Mouse (Mus musculus): ENCODE results near the gene 4930412O13Rik. TPM values are rescaled to one million over a fixed set of nuclear protein-coding genes. Genes with fewer than 3 reads are reported as not detected.

Gene 4930412O13Rik
- total and polyA plus RNA-seq, 3 experiments: 0.28 TPM; not detected in 2

DNA sequence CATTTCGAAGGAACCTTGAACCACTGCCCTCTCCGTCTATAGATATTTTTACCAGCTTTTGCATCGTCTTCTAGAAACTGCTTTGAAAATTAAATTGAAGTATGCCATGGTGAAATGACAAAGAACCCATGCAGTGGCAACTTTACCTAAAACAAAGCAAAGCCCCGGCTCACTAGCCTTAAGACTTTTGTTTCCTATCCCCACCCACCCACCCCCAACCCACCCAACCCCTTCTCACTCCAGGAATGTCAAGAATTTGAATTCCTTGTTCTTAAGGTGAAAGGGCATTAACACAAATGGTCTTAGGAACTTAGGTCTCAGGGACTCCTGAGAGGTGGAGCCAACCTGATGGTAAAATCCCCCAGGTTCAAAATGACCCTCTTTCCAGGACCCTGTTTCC is 25.2 kb upstream of the 4930412O13Rik start:
- Histone ChIP-seq H3K4me1 (ENCODE audit: control insufficient read depth in 1 of 2, insufficient read depth in 2 of 2, low read length in 2 of 2) (no peaks in the 10 kb centered on the region), H3K4me3 (ENCODE audit: control insufficient read depth in 1 of 2, insufficient read depth in 1 of 2, low read depth in 2 of 2, low read length in 2 of 2) (no peak overlapping the region), H3K9me3 (replicated peaks; ENCODE audit: insufficient read depth, low read length) (no peaks in the 10 kb centered on the region), H3K36me3 (ENCODE audit: control insufficient read depth in 1 of 2, insufficient read depth in 2 of 2, low read length in 2 of 2) (no peaks in the 10 kb centered on the region), H3K27me3 (ENCODE audit: control insufficient read depth in 1 of 2, insufficient read depth in 2 of 2, low read length in 2 of 2) (no peaks in the 10 kb centered on the region; a peak in 1 of 4 replicates), H3K9ac (ENCODE audit: control insufficient read depth, low read depth, low read length, poor library complexity, severe bottlenecking) (no peak overlapping the region), H3K27ac (ENCODE audit: control insufficient read depth, low read depth, low read length) (no peak overlapping the region), H3K79me2 (ENCODE audit: control insufficient read depth, insufficient read depth, low read length, poor library complexity) (no peaks in the 10 kb centered on the region)
- no peak for DNase-seq (ENCODE audit: low read depth, low spot score)
- TF ChIP-seq NELFE (IDR thresholded peaks at IDR 0.05; ENCODE audit: low read depth, low read length): no peak
- no peak for TF ChIP-seq ZC3H11A (IDR thresholded peaks at IDR 0.05; ENCODE audit: low read depth, low read length)
- no peak for TF ChIP-seq RCOR1 (IDR thresholded peaks at IDR 0.05; ENCODE audit: low read depth, low read length)
- TF ChIP-seq ZNF384 (IDR thresholded peaks at IDR 0.05; ENCODE audit: low read depth, low read length): no peak
- no peak for TF ChIP-seq ZKSCAN1 (IDR thresholded peaks at IDR 0.05; ENCODE audit: low read depth, low read length)
- no peak for TF ChIP-seq HCFC1 (IDR thresholded peaks at IDR 0.05; ENCODE audit: low read depth, low read length)

DNA sequence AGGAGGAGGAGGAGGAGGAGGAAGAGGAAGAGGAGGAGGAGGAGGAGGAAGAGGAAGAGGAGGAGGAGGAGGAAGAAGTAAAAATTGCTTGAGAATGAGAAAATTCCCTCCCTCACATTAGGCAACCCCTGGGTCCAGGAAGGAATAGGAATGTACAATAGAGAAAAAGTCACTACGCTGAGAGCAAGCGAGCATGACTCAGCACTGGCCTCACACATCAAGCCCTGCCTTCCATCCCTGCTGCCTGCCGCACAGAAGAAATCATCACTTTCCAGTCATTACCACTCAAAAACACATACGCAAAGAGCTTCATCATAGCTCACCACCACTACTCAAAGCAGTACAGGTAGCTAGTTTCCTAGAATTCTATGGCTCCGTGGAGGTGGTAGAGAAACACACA is 20.4 kb upstream of the 4930412O13Rik start:
- TF ChIP-seq RAD21 (IDR thresholded peaks at IDR 0.05; ENCODE audit: low read depth, low read length): no peak
- no peak for TF ChIP-seq NRF1 (IDR thresholded peaks at IDR 0.05; ENCODE audit: insufficient read depth, low read depth, low read length, poor library complexity, severe bottlenecking)
- TF ChIP-seq SMC3 (IDR thresholded peaks at IDR 0.05; ENCODE audit: low read depth, low read length): no peak
- TF ChIP-seq MEF2A (IDR thresholded peaks at IDR 0.05; ENCODE audit: extremely low read depth, insufficient replicate concordance, low read depth, low read length, poor library complexity, severe bottlenecking): no peak
- TF ChIP-seq UBTF (IDR thresholded peaks at IDR 0.05; ENCODE audit: borderline replicate concordance, insufficient read depth, low read depth, low read length): no peak
- Histone ChIP-seq H3K4me3 (ENCODE audit: control insufficient read depth in 1 of 2, insufficient read depth in 1 of 2, low read depth in 2 of 2, low read length in 2 of 2) (no peak overlapping the region), H3K4me1 (ENCODE audit: control insufficient read depth in 1 of 2, insufficient read depth in 2 of 2, low read length in 2 of 2) (no peaks in the 10 kb centered on the region), H3K27me3 (ENCODE audit: control insufficient read depth in 1 of 2, insufficient read depth in 2 of 2, low read length in 2 of 2) (no peaks in the 10 kb centered on the region; a peak in 1 of 4 replicates), H3K36me3 (ENCODE audit: control insufficient read depth in 1 of 2, insufficient read depth in 2 of 2, low read length in 2 of 2) (no peaks in the 10 kb centered on the region), H3K79me2 (ENCODE audit: control insufficient read depth, insufficient read depth, low read length, poor library complexity) (no peaks in the 10 kb centered on the region), H3K9ac (ENCODE audit: control insufficient read depth, low read depth, low read length, poor library complexity, severe bottlenecking) (no peak overlapping the region), H3K27ac (ENCODE audit: control insufficient read depth, low read depth, low read length) (no peak overlapping the region), H3K9me3 (replicated peaks; ENCODE audit: insufficient read depth, low read length) (no peaks in the 10 kb centered on the region)
- no peak for DNase-seq (ENCODE audit: low read depth, low spot score)

- H3K27me3 ChIP-seq (ENCODE audit: control insufficient read depth in 1 of 2, insufficient read depth in 2 of 2, low read length in 2 of 2): no peaks in the 10 kb centered on the region
- no peaks in the 10 kb centered on the region for H3K36me3 ChIP-seq (ENCODE audit: control insufficient read depth in 1 of 2, insufficient read depth in 2 of 2, low read length in 2 of 2)
- no peak overlapping the region for H3K27ac ChIP-seq (ENCODE audit: control insufficient read depth, low read depth, low read length)
- H3K4me3 ChIP-seq (ENCODE audit: control insufficient read depth in 1 of 2, insufficient read depth in 1 of 2, low read depth in 2 of 2, low read length in 2 of 2): no peak overlapping the region
- no peaks in the 10 kb centered on the region for H3K79me2 ChIP-seq (ENCODE audit: control insufficient read depth, insufficient read depth, low read length, poor library complexity)
- no peak overlapping the region for H3K9ac ChIP-seq (ENCODE audit: control insufficient read depth, low read depth, low read length, poor library complexity, severe bottlenecking)
- H3K4me1 ChIP-seq (ENCODE audit: control insufficient read depth in 1 of 2, insufficient read depth in 2 of 2, low read length in 2 of 2): no peaks in the 10 kb centered on the region
- TF ChIP-seq POLR2AphosphoS5 (IDR thresholded peaks at IDR 0.05; ENCODE audit: borderline replicate concordance, low read depth, low read length) (no peak), KAT2A (conservative IDR thresholded peaks at IDR 0.05; ENCODE audit: low read depth, low read length) (no peak), POLR2A (IDR thresholded peaks at IDR 0.05; ENCODE audit: control insufficient read depth in 1 of 2, insufficient read depth in 1 of 2, low read depth in 1 of 2, low read length in 2 of 2, poor library complexity in 1 of 2) (no peak), TBP (IDR thresholded peaks at IDR 0.05; ENCODE audit: low read depth, low read length) (no peak), HCFC1 (IDR thresholded peaks at IDR 0.05; ENCODE audit: low read depth, low read length) (no peak), CTCF (IDR thresholded peaks at IDR 0.05 in 2 of 3, conservative IDR thresholded peaks at IDR 0.05 in 1 of 3; ENCODE audit: control insufficient read depth in 1 of 3, insufficient read depth in 1 of 3, low read depth in 2 of 3, low read length in 3 of 3, poor library complexity in 1 of 3, severe bottlenecking in 1 of 3) (no peak), RAD21 (IDR thresholded peaks at IDR 0.05; ENCODE audit: low read depth, low read length) (no peak), GABPA (IDR thresholded peaks at IDR 0.05; ENCODE audit: low read depth, low read length) (no peak), ELF1 (IDR thresholded peaks at IDR 0.05; ENCODE audit: low read depth, low read length) (no peak), MAFK (IDR thresholded peaks at IDR 0.05; ENCODE audit: borderline replicate concordance, low read depth, low read length) (no peak), MXI1 (IDR thresholded peaks at IDR 0.05; ENCODE audit: low read depth, low read length) (no peak), MAZ (IDR thresholded peaks at IDR 0.05; ENCODE audit: low read depth, low read length) (no peak), CHD1 (IDR thresholded peaks at IDR 0.05; ENCODE audit: low read depth, low read length) (no peak), SIN3A (IDR thresholded peaks at IDR 0.05; ENCODE audit: low read length) (no peak)
- no peaks in the 10 kb centered on the region for H3K9me3 ChIP-seq (replicated peaks; ENCODE audit: insufficient read depth, low read length)
- DNase-seq (ENCODE audit: low read depth, low spot score): no peak
Measured at GRCm38 (mm10) chr2:9867092-9867825, 13.8 kb upstream of the 4930412O13Rik start.

Data from MEL (cell line).